Mouse (Mus musculus): Measurements from ENCODE around the gene Slc1a4.

The Slc1a4 gene

GRCm38 (mm10) chr11:20253088-20253487 is 79.4 kb downstream of the Slc1a4 start:
- DNase-seq (ENCODE audit: low read depth, low spot score) = no peak
